Mouse (Mus musculus) heart, adult 2 months (tissue): ENCODE data around the gene Prcc. TPM values are rescaled to one million over a fixed set of nuclear protein-coding genes. Genes with fewer than 3 reads are reported as not detected.
"Not testable (repeated sequence)": the region's sequence is repeated elsewhere in the genome, so short reads cannot be mapped to it uniquely, and the experiment has no call there.

Experiments used
- DNase-seq, 2 experiments: peaks; one replicate each; pipeline ENCODE4 v3.0.0; 2021
- H3K27ac ChIP-seq: fragments of 200-600 bp; 2 replicates; pipeline ENCODE4 v1.8.1; 2022
- H3K27me3 ChIP-seq: fragments of 200-500 bp; 2 replicates; pipeline ENCODE4 v1.6.1; 2012; ENCODE audit warnings: mild to moderate bottlenecking, low read length, inconsistent platforms, mixed read lengths; ENCODE audit not compliant: control insufficient read depth, insufficient read depth
- H3K36me3 ChIP-seq: fragments of 200-500 bp; 2 replicates; pipeline ENCODE4 v1.6.1; 2012; ENCODE audit warnings: low read length, inconsistent platforms; ENCODE audit not compliant: control insufficient read depth, insufficient read depth
- H3K4me1 ChIP-seq: fragments of 200-500 bp; 2 replicates; pipeline ENCODE4 v1.6.1; 2011; ENCODE audit warnings: low read length; ENCODE audit not compliant: control insufficient read depth, insufficient read depth
- H3K4me3 ChIP-seq: fragments of 200-600 bp; 2 replicates; pipeline ENCODE4 v1.8.1; 2022
- H3K79me2 ChIP-seq: fragments of 200-500 bp; replicated peaks from 2 replicates; pipeline ENCODE4 v1.6.1; 2012; ENCODE audit warnings: mild to moderate bottlenecking, inconsistent platforms, low read length, moderate library complexity, mixed read lengths; ENCODE audit not compliant: control insufficient read depth, insufficient read depth
- H3K9ac ChIP-seq: fragments of 200-500 bp; 2 replicates; pipeline ENCODE4 v1.6.1; 2012; ENCODE audit warnings: low read depth, mild to moderate bottlenecking, control low read depth, inconsistent platforms, low read length, mixed read lengths
- CTCF ChIP-seq: fragments of 200-600 bp; IDR thresholded peaks from 2 replicates; pipeline ENCODE4 v1.8.1; 2022; ENCODE audit warnings: antibody characterized with exemption, mild to moderate bottlenecking, moderate library complexity
- EP300 ChIP-seq: fragments of 200-500 bp; IDR thresholded peaks from 2 replicates; pipeline ENCODE4 v1.6.1; 2011; ENCODE audit warnings: low read depth, low read length, control low read depth; ENCODE audit not compliant: insufficient read depth
- POLR2A ChIP-seq: fragments of 200-500 bp; IDR thresholded peaks from 2 replicates; pipeline ENCODE4 v1.6.1; 2011; ENCODE audit warnings: mild to moderate bottlenecking, low read depth, low read length, control low read depth; ENCODE audit not compliant: insufficient read depth
- WGBS: fragments of 180-500 bp; shearing (Covaris S2); methylation state at CpG from one replicate; pipeline ENCODE4 v1.1.7; 2018; 5-methylcytosine and 5-hydroxymethylcytosine counted together
- intact Hi-C: fragments of 180-260 bp; cut with DNase I; formaldehyde crosslinking; loops from one replicate; pipeline ENCODE4 v1.15.1; 2025
- polyA plus RNA-seq: library from polyadenylated mRNA; depleted of rRNA; stranded (reverse); fragments of >200 nt; gene quantifications from 2 replicates; pipeline ENCODE4 v1.2.3, GENCODE M21; 2012
- total RNA-seq, 2 experiments: library from RNA; stranded (reverse); gene quantifications; 2 replicates each; pipeline ENCODE4 v1.2.3; 2021

Gene Prcc
- total and polyA plus RNA-seq, 3 experiments = 27.6 to 50.7 (median 46.7) TPM

DNA sequence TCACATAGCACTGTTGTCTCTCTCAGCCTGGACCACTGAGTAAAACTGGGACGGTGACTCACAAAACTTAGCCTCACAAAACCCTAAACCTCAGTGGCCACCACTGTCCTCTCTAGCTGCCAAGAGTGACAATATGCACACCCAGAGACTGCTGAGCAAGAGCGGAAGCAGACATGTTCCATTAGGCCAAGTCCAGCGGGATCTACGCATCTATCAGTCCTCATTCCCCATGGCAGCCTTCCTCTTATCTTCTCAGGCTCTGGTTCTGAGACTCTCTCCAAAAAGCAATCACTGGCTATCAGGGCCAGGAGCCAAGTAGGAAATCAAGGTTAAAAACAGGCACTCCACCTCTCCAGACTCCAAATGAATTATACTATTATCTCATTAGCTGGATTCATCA is 7.7 kb downstream of the Prcc start:
- H3K36me3 ChIP-seq = peaks cover 14% of the 10 kb centered on the region
- H3K79me2 ChIP-seq = peaks cover 8% of the 10 kb centered on the region
- intact Hi-C loops = no loop called here
- DNase-seq = no peak
- TF ChIP-seq EP300 = no peak
- TF ChIP-seq CTCF = no peak
- TF ChIP-seq POLR2A = no peak
- H3K27me3 ChIP-seq = no peaks in the 10 kb centered on the region
- no peak overlapping the region for H3K9ac ChIP-seq
- no peak overlapping the region for H3K27ac ChIP-seq
- WGBS = 42% methylated on average over 4 of the region's 4 CpGs
- H3K4me1 ChIP-seq = peaks cover 6% of the 10 kb centered on the region
- no peak overlapping the region for H3K4me3 ChIP-seq

DNA sequence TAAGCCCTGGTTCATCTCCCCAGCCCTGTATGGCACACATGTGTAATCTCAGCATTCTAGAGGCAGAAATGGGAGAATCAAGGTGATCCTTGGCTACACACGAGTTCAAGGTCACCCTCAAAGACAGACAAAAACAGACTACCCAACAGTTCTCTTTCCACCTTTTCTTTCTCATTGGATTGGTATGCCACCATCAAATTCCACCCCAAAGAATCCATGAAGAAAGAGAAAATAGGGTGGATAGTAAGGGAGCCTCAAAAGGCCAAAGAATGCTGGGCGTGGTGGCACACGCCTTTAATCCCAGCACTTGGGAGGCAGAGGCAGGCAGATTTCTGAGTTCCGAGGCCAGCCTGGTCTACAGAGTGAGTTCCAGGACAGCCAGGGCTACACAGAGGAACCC is 21.3 kb downstream of the Prcc start:
- intact Hi-C loops, H3K27me3 ChIP-seq, H3K9ac ChIP-seq, DNase-seq, H3K27ac ChIP-seq, H3K4me1 ChIP-seq, H3K79me2 ChIP-seq, H3K4me3 ChIP-seq: not testable (repeated sequence)
- peaks cover 18% of the 10 kb centered on the region for H3K36me3 ChIP-seq
- 93% methylated on average over 4 of the region's 4 CpGs for WGBS

DNA sequence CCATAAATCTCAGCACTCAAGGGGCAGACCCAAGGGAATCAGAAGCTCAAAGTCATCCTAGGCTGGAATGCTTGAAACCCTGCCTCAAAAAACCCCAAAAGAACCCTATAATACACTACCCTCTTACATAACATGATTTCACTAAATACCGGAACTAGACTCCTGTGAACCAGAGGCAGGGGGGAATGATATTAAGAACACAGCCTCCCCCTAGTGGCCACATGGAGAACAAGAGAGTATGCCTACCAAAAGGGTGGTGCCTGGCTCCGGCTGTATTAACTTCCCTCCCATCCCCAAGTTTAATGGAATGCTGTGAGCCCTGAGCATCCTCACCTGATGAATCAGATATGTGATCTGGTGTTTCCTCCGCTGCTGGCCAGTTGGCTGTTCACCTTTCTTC is 25.6 kb downstream of the Prcc start:
- 26% methylated on average over 3 of the region's 3 CpGs for WGBS
- no peaks in the 10 kb centered on the region for H3K79me2 ChIP-seq
- peaks cover 9% of the 10 kb centered on the region for H3K4me1 ChIP-seq
- intact Hi-C loops = no loop called here
- peak overlapping the region; percentile 27; the same call in 1 of the 2 replicates for H3K9ac ChIP-seq
- no peak overlapping the region for H3K4me3 ChIP-seq
- DNase-seq = peak; percentile 51 to 62
- no peak overlapping the region for H3K27ac ChIP-seq
- no peaks in the 10 kb centered on the region for H3K27me3 ChIP-seq
- H3K36me3 ChIP-seq = peaks cover 15% of the 10 kb centered on the region
- TF ChIP-seq EP300 = no peak
- TF ChIP-seq POLR2A = no peak
- peak; percentile 92 for TF ChIP-seq CTCF

DNA sequence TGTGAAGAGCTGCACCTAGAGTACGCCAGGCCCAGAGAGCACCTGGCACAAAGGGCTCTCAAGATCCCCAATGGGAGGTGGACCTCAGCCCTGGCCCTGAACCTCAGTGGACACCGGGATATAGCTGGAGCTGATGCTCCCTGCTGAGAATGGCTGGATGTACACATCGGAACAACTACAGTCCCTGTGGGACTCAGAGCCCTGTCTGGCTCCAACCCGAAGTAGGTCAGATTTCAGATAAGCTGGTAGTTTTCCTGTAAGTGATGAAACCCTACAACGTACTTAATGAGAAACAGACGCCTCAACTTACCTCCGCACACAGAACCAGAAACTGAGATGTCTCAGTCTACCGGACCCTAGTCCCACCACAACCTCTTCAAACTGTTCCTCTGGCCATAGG is 27.7 kb downstream of the Prcc start:
- TF ChIP-seq CTCF (no peak), EP300 (no peak), POLR2A (no peak)
- H3K36me3 ChIP-seq = peaks cover 15% of the 10 kb centered on the region

DNA sequence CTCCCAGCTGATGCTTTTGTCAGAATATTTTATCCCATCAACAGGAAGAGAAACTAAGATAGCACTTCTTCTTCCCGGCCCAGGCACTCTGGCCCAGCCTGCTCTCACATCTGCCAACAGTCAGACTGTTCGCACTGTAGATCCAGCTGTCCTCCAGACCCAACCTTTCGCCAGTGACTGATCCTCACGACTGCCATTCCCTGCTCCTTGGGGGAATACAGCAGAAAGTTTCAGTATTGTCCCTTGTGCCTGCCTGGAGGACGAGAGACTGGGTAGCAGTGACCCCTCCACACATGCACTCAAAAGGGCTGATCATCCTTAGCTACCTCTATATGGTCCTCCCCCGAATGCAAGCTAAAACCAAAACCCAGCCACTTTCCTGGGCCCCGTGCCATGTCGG is 29.5 kb downstream of the Prcc start:
- Histone ChIP-seq H3K27me3 (no peaks in the 10 kb centered on the region), H3K27ac (peak overlapping the region; percentile 65), H3K79me2 (no peaks in the 10 kb centered on the region), H3K36me3 (peaks cover 9% of the 10 kb centered on the region), H3K4me3 (no peak overlapping the region), H3K4me1 (peaks cover 4% of the 10 kb centered on the region; the same call in 1 of the 2 replicates), H3K9ac (no peak overlapping the region)
- TF ChIP-seq CTCF (no peak), EP300 (no peak), POLR2A (no peak)
- intact Hi-C loops = no loop called here
- 66% methylated on average over 8 of the region's 8 CpGs for WGBS
- DNase-seq = peak; percentile 51 to 54

More for the DNA sequence above, 27.7 kb downstream of the Prcc start:
- Histone ChIP-seq H3K27ac (no peak overlapping the region), H3K79me2 (no peaks in the 10 kb centered on the region), H3K9ac (no peak overlapping the region), H3K27me3 (no peaks in the 10 kb centered on the region), H3K4me1 (peaks cover 9% of the 10 kb centered on the region), H3K4me3 (no peak overlapping the region)
- 74% methylated on average over 8 of the region's 8 CpGs for WGBS
- intact Hi-C loops = no loop called here
- DNase-seq = no peak

DNA sequence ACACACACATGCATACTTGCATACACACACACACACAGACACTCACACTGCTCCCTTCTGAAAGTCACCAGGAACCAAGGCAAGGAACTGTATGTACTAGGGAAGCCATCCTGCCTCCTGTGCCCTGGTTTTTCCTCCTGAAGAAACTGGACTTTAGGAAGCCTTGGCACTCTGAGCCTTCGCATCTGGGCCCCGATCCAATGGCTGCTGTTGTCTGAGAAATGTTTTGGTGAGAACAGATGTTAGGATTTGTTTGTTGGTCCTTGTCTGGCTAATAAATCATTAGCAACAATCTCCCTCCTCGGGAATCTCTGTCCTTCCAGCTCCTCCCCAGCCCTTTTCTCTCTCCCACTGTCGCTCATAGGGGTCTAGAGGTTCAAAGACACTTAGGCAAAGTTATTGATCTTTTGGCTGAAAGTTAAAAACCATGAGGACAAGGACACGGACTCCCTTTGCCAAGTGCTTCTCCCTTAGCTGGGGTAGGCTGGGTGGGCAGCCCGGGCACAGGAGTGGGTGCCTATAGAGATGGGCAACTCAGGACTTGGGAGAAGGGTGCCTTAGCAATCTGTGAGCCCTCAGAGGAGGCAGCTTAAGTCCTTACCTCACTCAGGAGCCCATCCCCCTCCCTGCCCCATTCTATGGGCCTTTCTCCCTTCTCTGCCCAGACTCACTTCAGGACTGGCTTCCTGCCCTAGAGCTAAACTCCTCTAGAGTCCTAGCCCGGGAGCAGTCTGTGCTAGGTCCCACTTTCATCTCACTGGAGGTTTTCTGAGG is 30.4 kb downstream of the Prcc start:
- peaks cover 4% of the 10 kb centered on the region; the same call in 1 of the 2 replicates for H3K4me1 ChIP-seq
- H3K36me3 ChIP-seq = peaks cover 5% of the 10 kb centered on the region
- peak; percentile 29 to 46 for DNase-seq
- H3K27me3 ChIP-seq = no peaks in the 10 kb centered on the region
- intact Hi-C loops = no loop called here
- no peak for TF ChIP-seq CTCF
- H3K27ac ChIP-seq = peak overlapping the region; percentile 65
- no peak overlapping the region for H3K4me3 ChIP-seq
- WGBS = 47% methylated on average over 7 of the region's 7 CpGs
- no peak overlapping the region for H3K9ac ChIP-seq
- H3K79me2 ChIP-seq = no peaks in the 10 kb centered on the region
